Mouse (Mus musculus) left cerebral cortex, postnatal 10 days (tissue): ENCODE measurements around the gene Scd4. TPM values are rescaled to one million over a fixed set of nuclear protein-coding genes. Genes with fewer than 3 reads are reported as not detected.
A peak's percentile ranks its signal among the peaks of the same experiment; 100 is the strongest.
"Not testable (repeated sequence)": the region's sequence is repeated elsewhere in the genome, so short reads cannot be mapped to it uniquely, and the experiment has no call there.

Experiments
- DNase-seq, 2 experiments: peaks; one replicate each; pipeline ENCODE4 v3.0.0; 2021 to 2022; ENCODE audit warnings: low spot score in 2 of 2, mixed read lengths in 1 of 2; ENCODE audit errors: extremely low spot score in 1 of 2
- intact Hi-C: fragments of 180-260 bp; cut with DNase I; formaldehyde crosslinking; loops from one replicate; pipeline ENCODE4 v1.15.1; 2025
- total RNA-seq, 2 experiments: library from RNA; stranded (reverse); gene quantifications; 2 replicates each; pipeline ENCODE4 v1.2.3; 2021

The Scd4 gene
- total RNA-seq, 2 experiments from 2014 or later: 1.5 to 2.4 TPM

DNA sequence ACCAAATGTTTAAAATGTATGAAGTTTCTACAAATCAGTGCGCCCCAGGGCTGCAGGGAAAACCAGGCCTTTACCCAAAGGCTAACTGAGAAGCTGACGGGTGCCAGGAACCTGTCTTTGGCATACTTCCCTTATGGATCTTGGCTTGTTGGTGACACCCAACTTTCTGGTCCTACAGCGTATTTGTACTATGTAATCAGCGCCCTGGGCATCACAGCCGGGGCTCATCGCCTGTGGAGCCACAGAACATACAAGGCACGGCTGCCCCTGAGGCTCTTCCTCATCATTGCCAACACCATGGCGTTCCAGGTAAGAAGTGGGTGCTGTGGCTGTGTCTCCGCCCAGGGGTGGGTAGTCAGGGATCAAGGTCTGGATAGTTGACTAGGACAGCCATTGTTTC lies 35.0 kb upstream of the Scd4 start:
- intact Hi-C loops: no loop called here
- DNase-seq: peak in 1 of 2 experiments; percentile 20

DNA sequence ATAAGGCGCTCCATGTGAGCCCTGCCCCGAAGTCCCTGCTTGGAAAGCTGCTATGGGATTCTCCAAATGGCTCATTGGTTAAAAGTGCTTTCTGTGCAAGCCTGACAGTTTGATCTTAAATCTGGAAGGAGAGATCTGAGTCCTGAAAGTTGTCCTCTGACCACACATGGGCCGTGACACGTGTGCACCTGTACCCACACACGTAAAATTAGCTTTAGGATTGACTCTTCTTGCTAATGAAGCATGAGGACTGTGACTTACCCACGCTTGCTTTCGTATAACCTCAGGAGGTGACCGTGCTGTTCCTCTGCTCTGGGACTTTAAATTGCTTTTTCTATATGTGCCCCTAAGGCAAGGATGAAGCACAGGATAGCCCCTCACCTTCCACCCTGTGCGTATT lies 33.8 kb upstream of the Scd4 start:
- DNase-seq: no peak
- intact Hi-C loops: no loop called here

DNA sequence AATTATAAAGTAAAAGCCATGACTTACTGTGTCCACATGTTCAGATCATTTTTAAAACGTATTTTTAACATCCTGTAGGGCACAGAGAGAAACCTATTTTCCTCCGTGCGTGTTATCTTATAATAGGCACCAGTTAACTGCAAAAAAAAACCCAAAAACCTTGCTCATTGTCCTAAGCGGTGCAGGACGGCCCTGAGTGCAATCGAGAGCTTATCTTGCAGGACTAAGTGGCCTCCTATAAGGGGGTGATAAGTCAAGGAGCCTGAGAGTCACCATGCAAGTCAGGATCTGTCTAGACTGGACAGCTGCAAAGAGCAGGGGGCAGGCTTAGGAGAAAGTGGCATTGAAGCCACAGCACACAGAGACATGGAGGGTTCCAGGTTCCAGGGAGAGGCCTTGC lies 33.0 kb upstream of the Scd4 start:
- intact Hi-C loops: loop anchor here (5.0 kb wide), 1 partner anchor 62 kb away; no protein-coding TSS in a partner anchor

GRCm38 (mm10) chr19:44300520-44300919 lies 32.4 kb upstream of the Scd4 start:
- no peak for DNase-seq
- intact Hi-C loops: loop anchor here (5.0 kb wide), 1 partner anchor 62 kb away; no protein-coding TSS in a partner anchor

More for the DNA sequence above, 33.0 kb upstream of the Scd4 start:
- no peak for DNase-seq

DNA sequence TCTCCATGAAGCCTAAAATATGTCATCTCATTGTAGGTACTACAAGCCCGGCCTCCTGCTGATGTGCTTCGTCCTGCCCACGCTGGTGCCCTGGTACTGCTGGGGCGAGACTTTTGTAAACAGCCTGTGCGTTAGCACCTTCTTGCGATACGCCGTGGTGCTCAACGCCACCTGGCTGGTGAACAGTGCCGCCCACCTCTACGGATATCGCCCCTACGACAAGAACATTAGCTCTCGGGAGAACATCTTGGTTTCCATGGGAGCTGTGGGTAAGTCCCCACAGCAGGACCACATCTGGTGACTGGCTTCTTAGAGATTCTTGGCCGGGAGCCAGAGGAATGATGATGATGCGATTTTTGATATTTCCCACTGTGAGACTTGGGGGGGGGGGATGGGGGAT lies 31.7 kb upstream of the Scd4 start:
- DNase-seq: peak in 1 of 2 experiments; percentile 62
- intact Hi-C loops: loop anchor here (5.0 kb wide), 1 partner anchor 61 kb away; no protein-coding TSS in a partner anchor

DNA sequence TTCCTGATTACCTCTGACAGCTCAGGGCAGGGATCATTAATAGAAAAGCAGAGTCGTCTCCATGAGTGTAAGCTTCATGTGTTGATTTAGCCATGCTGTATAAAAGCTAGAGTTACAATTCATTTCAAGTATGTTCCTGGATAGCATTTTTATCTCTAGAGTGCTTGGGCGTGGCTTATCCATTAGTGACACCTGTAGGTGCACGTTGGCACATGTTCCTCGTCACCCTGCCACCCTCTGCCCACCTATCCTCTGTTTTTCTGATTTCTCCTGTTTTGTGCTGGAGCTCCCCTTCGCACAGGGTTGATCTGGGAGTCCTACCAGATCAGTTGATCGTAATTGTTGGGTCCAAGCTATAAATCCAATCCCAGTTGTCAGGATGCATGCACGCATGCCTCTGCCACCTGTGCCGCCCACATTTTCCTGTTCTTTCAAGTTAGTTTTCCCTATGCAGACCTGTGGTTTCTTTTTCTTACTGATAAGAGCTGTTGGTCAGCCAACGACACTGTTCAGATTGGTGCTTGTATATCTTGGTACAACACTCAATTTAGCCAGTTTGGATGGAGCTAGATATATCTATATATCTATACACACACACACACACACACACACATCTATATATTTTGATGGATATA lies 31.1 kb upstream of the Scd4 start:
- intact Hi-C loops: loop anchor here (5.0 kb wide), 1 partner anchor 61 kb away; no protein-coding TSS in a partner anchor
- no peak for DNase-seq

DNA sequence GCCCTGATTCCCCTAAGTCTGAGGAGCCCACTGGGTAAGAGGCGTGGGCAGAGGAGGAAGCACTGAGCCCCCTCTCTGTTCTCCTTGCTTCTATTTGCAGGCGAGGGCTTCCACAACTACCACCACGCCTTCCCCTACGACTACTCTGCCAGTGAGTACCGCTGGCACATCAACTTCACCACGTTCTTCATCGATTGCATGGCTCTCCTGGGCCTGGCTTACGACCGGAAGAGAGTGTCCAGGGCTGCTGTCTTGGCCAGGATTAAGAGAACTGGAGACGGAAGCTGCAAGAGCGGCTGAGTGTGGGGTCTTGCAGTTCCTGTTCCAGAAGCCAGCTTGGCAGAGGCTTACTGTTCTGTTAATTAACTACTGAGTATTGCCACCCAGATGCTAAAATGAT lies 30.0 kb upstream of the Scd4 start:
- intact Hi-C loops: loop anchor here (5.0 kb wide), 1 partner anchor 59 kb away; no protein-coding TSS in a partner anchor
- peak; percentile 28 to 45 for DNase-seq

DNA sequence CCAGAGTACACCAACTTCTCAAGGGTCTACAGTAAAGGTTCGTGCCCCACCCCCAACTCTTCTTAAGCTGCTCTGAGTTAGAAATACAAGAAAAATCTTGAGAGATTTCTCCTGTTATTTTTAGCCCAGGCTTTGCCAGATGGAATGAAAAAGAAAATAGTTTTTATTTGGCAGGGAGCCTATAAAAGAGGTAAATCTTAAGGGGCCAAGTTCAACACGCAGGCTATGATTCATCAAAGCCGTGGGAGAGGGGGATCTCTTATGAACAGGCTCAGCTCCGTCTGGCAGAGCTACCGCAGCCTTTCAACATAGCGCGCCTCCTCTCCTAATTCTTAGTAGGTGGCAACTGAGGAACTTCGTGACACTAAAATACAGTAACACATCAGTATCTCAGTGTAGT lies 29.4 kb upstream of the Scd4 start:
- DNase-seq: peak in 1 of 2 experiments; percentile 32
- intact Hi-C loops: loop anchor here (5.0 kb wide), 1 partner anchor 59 kb away; no protein-coding TSS in a partner anchor

- intact Hi-C loops: loop anchor here (5.0 kb wide), 1 partner anchor 58 kb away; no protein-coding TSS in a partner anchor
Measured at GRCm38 (mm10) chr19:44304419-44304818, 28.5 kb upstream of the Scd4 start.

GRCm38 (mm10) chr19:44304851-44305510 lies 27.9 kb upstream of the Scd4 start:
- intact Hi-C loops: loop anchor here (5.0 kb wide), 1 partner anchor 57 kb away; no protein-coding TSS in a partner anchor
- no peak for DNase-seq

More at GRCm38 (mm10) chr19:44304419-44304818, 28.5 kb upstream of the Scd4 start:
- DNase-seq: no peak

- intact Hi-C loops: no loop called here
- DNase-seq: no peak
Measured at GRCm38 (mm10) chr19:44305701-44306100, 27.2 kb upstream of the Scd4 start.

- intact Hi-C loops: no loop called here
- DNase-seq: no peak
Measured at GRCm38 (mm10) chr19:44306171-44306570, 26.7 kb upstream of the Scd4 start.

- intact Hi-C loops: no loop called here
- DNase-seq: no peak
Measured at GRCm38 (mm10) chr19:44307101-44307914, 25.6 kb upstream of the Scd4 start.

DNA sequence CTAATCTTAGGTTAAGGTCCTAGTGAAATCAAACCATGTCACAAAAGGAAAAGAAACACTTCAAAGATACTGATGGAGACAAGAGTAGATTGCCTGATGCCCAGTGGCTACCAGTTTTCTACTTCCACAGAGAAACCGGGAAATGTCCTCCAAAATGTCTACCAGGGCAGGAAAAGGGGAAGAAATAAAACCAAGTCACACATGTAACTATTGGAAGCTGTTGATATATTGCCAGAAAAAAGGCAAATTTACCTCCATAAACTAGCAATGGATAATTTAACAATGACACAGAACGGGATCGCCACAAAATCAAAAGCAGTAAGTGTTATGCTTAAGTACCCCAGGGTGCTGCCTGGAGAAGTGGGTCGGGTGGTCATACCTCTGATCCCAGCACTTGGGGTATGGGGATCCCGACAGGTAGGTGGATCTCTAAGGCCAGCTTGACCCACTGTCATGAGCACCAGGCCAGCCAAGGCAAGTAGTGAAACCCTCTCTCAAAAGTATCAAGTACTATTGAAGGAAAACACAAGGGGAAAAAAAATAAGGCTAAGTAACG lies 24.9 kb upstream of the Scd4 start:
- no peak for DNase-seq
- intact Hi-C loops: no loop called here

GRCm38 (mm10) chr19:44308611-44309246 lies 24.2 kb upstream of the Scd4 start:
- no peak for DNase-seq
- intact Hi-C loops: no loop called here

DNA sequence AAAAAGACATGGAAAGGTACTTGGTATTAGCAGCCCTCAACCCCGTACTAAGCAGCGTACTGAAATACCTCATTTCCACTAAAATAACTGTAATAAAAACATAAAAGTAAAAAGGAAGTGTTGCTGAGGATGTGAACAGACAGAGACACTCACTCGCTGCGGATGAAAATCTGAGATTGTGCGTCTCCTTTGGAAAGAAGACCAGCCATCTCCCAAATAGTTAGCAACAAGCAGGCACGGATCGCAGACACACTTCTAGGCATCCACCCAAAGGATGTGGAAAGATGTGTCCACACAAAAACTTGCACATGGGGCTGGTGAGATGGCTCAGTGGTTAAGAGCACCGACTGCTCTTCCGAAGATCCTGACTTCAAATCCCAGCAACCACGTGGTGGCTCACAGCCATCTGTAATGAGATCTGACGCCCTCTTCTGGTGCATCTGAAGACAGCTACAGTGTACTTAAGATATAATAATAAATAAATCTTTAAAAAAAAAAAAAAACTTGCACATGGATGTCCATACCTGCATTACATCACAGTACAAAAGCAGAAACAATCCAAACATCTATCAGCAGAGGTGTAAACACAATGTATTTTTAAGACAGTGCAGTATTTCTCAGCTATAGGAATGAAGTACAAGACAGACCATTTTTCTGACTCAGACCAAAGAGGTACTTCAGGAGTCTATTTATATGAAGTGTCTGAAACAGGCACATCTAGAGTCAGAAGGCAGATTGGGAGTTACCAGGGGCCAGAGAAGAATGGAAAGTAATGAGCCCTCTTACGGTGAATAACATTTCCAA lies 23.3 kb upstream of the Scd4 start:
- intact Hi-C loops: no loop called here
- no peak for DNase-seq

- intact Hi-C loops, DNase-seq: not testable (repeated sequence)
Measured at GRCm38 (mm10) chr19:44310155-44310575, 22.7 kb upstream of the Scd4 start.

- intact Hi-C loops: no loop called here
- no peak for DNase-seq
Measured at GRCm38 (mm10) chr19:44310814-44311213, 22.1 kb upstream of the Scd4 start.
